In the genomic region with DNA sequence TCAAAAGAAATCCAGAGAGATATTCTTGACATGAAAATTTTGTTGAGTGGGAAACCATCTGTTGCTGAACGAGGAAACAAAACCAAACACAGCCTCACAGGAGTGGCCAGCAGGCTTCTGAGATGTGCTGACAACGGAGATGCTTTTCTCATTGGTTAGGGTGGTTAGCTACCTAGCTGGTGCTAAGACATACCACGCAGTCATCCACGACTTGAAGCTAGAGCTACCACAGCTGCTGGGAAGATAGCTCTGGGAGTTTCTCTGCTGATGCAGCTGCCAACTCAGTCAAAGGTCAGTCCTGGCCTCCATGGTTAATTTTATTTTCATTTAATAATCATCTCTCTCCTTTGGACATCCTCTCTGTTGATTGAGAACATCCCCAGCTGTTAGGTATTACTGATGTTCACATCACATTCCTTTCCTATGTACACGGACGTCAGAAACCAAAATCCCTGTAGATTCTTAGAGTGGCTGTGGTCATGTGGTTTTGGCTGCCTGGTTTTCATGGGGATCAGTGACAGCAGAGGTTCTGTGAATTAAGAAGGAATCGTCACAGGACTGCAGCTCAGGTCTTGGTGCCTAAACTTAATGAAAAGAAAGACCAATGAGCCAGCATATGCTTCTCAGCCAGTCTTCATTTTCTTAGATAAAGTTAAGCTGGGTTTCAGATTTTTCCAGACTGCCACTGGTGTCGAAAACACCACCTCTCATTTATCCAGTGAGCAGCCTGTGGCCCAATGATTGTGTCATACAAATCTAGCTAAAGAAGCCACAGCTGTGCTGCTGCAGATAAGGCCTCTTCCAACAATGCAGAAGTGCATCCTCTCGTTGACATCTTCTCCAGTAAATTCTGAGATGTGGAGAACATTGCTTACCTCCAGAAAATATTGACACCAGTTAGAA, we compare ENCODE assay signal across 12 mouse cellular contexts. TPM values are rescaled to one million over a fixed set of nuclear protein-coding genes. Genes with fewer than 3 reads are reported as not detected.
DNase-seq lines count a peak whose midpoint lies in the region; ATAC-seq and TF ChIP-seq lines count a peak whose summit lies in the region.
"Had no signal": no experiment of that assay in that cellular context is flagged by ENCODE, and none has a peak within 500 bp of the region (broad histone marks: within the 10 kb centered on the region; RNA-seq: fewer than 3 reads in every experiment).

No protein-coding gene starts in this region.

- H3K36me3 ChIP-seq in lung, embryonic 15.5 days = no peaks in the 10 kb centered on the region
- no peaks in the 10 kb centered on the region; the same call in 1 of the 2 replicates for H3K36me3 ChIP-seq in stomach, postnatal 0 days (ENCODE audit: control insufficient read depth, insufficient read depth, low read length)
- H3K36me3 ChIP-seq: G1E had no signal

- TF ChIP-seq EP300 in stomach, postnatal 0 days (optimal IDR thresholded peaks at IDR 0.05) = no peak

- ATAC-seq in lung, embryonic 15.5 days (ENCODE audit: borderline replicate concordance, extremely low read depth, low FRiP score, low TSS enrichment) = peak; percentile 84; the same call in 1 of the 2 replicates
- no peak; the same call in 1 of the 2 replicates for ATAC-seq in stomach, postnatal 0 days (ENCODE audit: low FRiP score, low TSS enrichment)

- H3K27ac ChIP-seq in lung, embryonic 15.5 days = peak overlapping the region; percentile 32; the same call in 1 of the 2 replicates
- H3K27ac ChIP-seq in stomach, postnatal 0 days (replicated peaks) = 0 out of 2 replicates have a peak overlapping the region, but pooled peaks have one; percentile 1

- no peaks in the 10 kb centered on the region for H3K9me3 ChIP-seq in lung, embryonic 15.5 days
- H3K9me3 ChIP-seq in stomach, postnatal 0 days (ENCODE audit: control insufficient read depth, low read length) = no peaks in the 10 kb centered on the region
- H3K9me3 ChIP-seq: G1E had no signal

- H3K4me3 ChIP-seq in lung, adult 2 months (replicated peaks; ENCODE audit: extremely low read depth, low read depth, low read length) = no peak overlapping the region
- H3K4me3 ChIP-seq in lung, embryonic 15.5 days = no peak overlapping the region
- no peak overlapping the region for H3K4me3 ChIP-seq in stomach, postnatal 0 days (ENCODE audit: low read depth, low read length)

- TF ChIP-seq CTCF in lung, adult 2 months (IDR thresholded peaks at IDR 0.05; ENCODE audit: insufficient read depth, low read length) = no peak
- no peak for TF ChIP-seq CTCF in stomach, postnatal 0 days (IDR thresholded peaks at IDR 0.05; ENCODE audit: low read depth)

- no peak overlapping the region for H3K9ac ChIP-seq in lung, embryonic 15.5 days
- H3K9ac ChIP-seq in stomach, postnatal 0 days (ENCODE audit: low read length) = no peak overlapping the region

- TF ChIP-seq POLR2A in lung, adult 2 months (IDR thresholded peaks at IDR 0.05; ENCODE audit: borderline replicate concordance, extremely low read depth, low read depth, low read length) = no peak

- H3K4me1 ChIP-seq in lung, adult 2 months (ENCODE audit: control insufficient read depth, insufficient read depth, low read length) = no peaks in the 10 kb centered on the region
- 0 out of 2 replicates have a peak, but pooled peaks cover 2% of the 10 kb centered on the region for H3K4me1 ChIP-seq in lung, embryonic 15.5 days
- no peaks in the 10 kb centered on the region for H3K4me1 ChIP-seq in stomach, postnatal 0 days (replicated peaks; ENCODE audit: control insufficient read depth, insufficient read depth)

- H3K4me2 ChIP-seq in lung, embryonic 15.5 days = no peak overlapping the region
- no peak overlapping the region for H3K4me2 ChIP-seq in stomach, postnatal 0 days (replicated peaks; ENCODE audit: low read depth)
- H3K4me2 ChIP-seq: midbrain, embryonic 11.5 days had no signal

- peak; percentile 12 to 45 for DNase-seq in lung, adult 18-20 months
- DNase-seq in lung, adult 2 months = no peak
- peak; percentile 4 for DNase-seq in adipocyte (ENCODE audit: low spot score)
- DNase-seq in stomach, postnatal 0 days (ENCODE audit: low spot score) = no peak
- no peak for DNase-seq in thymus, adult 18-20 months
- DNase-seq in adrenal gland, adult 2 months = no peak
- DNase-seq: adrenal gland, adult 8-10 months; kidney, postnatal 14 days had no signal

- WGBS in lung, adult 2 months = 58% methylated on average over 9 of the region's 9 CpGs
- WGBS in lung, embryonic 15.5 days = 50% methylated on average over 9 of the region's 9 CpGs
- 51% methylated on average over 9 of the region's 9 CpGs for WGBS in stomach, postnatal 0 days

- no peaks in the 10 kb centered on the region for H3K27me3 ChIP-seq in lung, embryonic 15.5 days
- H3K27me3 ChIP-seq in stomach, postnatal 0 days (ENCODE audit: control insufficient read depth, insufficient read depth, low read length) = no peaks in the 10 kb centered on the region

RNA-seq across cellular contexts. Expression of gene Vipr2, which starts 32.2 kb away (rescaled TPM):
- 14.5 and 24.0 TPM in 2 replicates for polyA plus RNA-seq in lung, adult 2 months (2012; rRNA removed)
- polyA plus RNA-seq in lung, embryonic 15.5 days (2015; fragmentation: Nextera tagmentation; extraction: Ambion mirVana) = 2.6 and 3.3 TPM in 2 replicates
- 4.3 and 6.3 TPM in 2 replicates for polyA plus RNA-seq in stomach, postnatal 0 days (2015; fragmentation: Nextera tagmentation; extraction: Ambion mirVana)
- under 1 TPM; 0.28 to 0.29 TPM for total RNA-seq in adrenal gland, adult 2 months (2021)
- polyA plus RNA-seq in adrenal gland, adult 2 months (2012; rRNA removed) = 0.22 and 0.38 TPM in 2 replicates
- polyA plus RNA-seq: G1E; liver, adult 2 months had no signal

Comparison
In these comparisons a context has a peak if more than half of its experiments do, and no peak if none do; other contexts are left out.
1. DNase-seq: peak in lung, adult 18-20 months (2 of 2) and adipocyte (single experiment); none in lung, adult 2 months (single experiment), stomach, postnatal 0 days (single experiment), thymus, adult 18-20 months (0 of 2) and adrenal gland, adult 2 months (single experiment).